Mouse (Mus musculus): Measurements from ENCODE around the gene Ssbp3. TPM values are rescaled to one million over a fixed set of nuclear protein-coding genes. Genes with fewer than 3 reads are reported as not detected.

The Ssbp3 gene
- total RNA-seq, 2 experiments from 2014 or later, result 27.5 to 37.9 TPM

GRCm38 (mm10) chr4:106985899-106986832 is 75.7 kb downstream of the Ssbp3 start:
- peak in 1 of 2 experiments; percentile 65 for DNase-seq

GRCm38 (mm10) chr4:106987725-106988364 is 77.3 kb downstream of the Ssbp3 start:
- peak; percentile 91 to 92 for DNase-seq

- no peak for DNase-seq
Observed at GRCm38 (mm10) chr4:106988886-106989225, 78.4 kb downstream of the Ssbp3 start.

- no peak for DNase-seq
Observed at GRCm38 (mm10) chr4:106989226-106989983, 78.9 kb downstream of the Ssbp3 start.

GRCm38 (mm10) chr4:106993053-106993452 is 82.6 kb downstream of the Ssbp3 start:
- no peak for DNase-seq

- no peak for DNase-seq
Observed at GRCm38 (mm10) chr4:106994252-106994651, 83.8 kb downstream of the Ssbp3 start.

GRCm38 (mm10) chr4:106995069-106995468 is 84.6 kb downstream of the Ssbp3 start:
- no peak for DNase-seq

GRCm38 (mm10) chr4:106995513-106995912 is 85.0 kb downstream of the Ssbp3 start:
- no peak for DNase-seq

GRCm38 (mm10) chr4:106996305-106997076 is 86.0 kb downstream of the Ssbp3 start:
- no peak for DNase-seq

- DNase-seq, result no peak
Observed at GRCm38 (mm10) chr4:107001259-107001810, 90.8 kb downstream of the Ssbp3 start.

GRCm38 (mm10) chr4:107001916-107002488 is 91.5 kb downstream of the Ssbp3 start:
- no peak for DNase-seq

- no peak for DNase-seq
Observed at GRCm38 (mm10) chr4:107002517-107003165, 92.1 kb downstream of the Ssbp3 start.

- no peak for DNase-seq
Observed at GRCm38 (mm10) chr4:107003199-107003598, 92.7 kb downstream of the Ssbp3 start.

GRCm38 (mm10) chr4:107003786-107004185 is 93.3 kb downstream of the Ssbp3 start:
- no peak for DNase-seq

GRCm38 (mm10) chr4:107004346-107004745 is 93.8 kb downstream of the Ssbp3 start:
- no peak for DNase-seq

GRCm38 (mm10) chr4:107005166-107005565 is 94.7 kb downstream of the Ssbp3 start:
- no peak for DNase-seq

GRCm38 (mm10) chr4:107006229-107006628 is 95.7 kb downstream of the Ssbp3 start:
- no peak for DNase-seq

GRCm38 (mm10) chr4:107006807-107007206 is 96.3 kb downstream of the Ssbp3 start:
- no peak for DNase-seq

GRCm38 (mm10) chr4:107007359-107007758 is 96.9 kb downstream of the Ssbp3 start:
- DNase-seq, result no peak

- DNase-seq, result no peak
Observed at GRCm38 (mm10) chr4:107008161-107008560, 97.7 kb downstream of the Ssbp3 start.

GRCm38 (mm10) chr4:107009548-107009947 is 99.0 kb downstream of the Ssbp3 start:
- DNase-seq, result no peak

All from heart, adult 18-20 months (tissue).